Mouse (Mus musculus) brain, embryonic 14.5 days (tissue): ENCODE measurements around the gene Srd5a1.

ENCODE experiments used
- CTCF ChIP-seq: fragments of 200-500 bp; IDR thresholded peaks from 2 replicates; pipeline ENCODE4 v1.5.1; 2012; ENCODE audit warnings: inconsistent platforms, mild to moderate bottlenecking, moderate library complexity, borderline replicate concordance; ENCODE audit not compliant: insufficient read depth, insufficient read length; ENCODE audit errors: extremely low read depth
- POLR2A ChIP-seq: fragments of 200-500 bp; IDR thresholded peaks from 2 replicates; pipeline ENCODE4 v1.6.1; 2012; ENCODE audit warnings: mild to moderate bottlenecking, inconsistent platforms, borderline replicate concordance; ENCODE audit not compliant: poor library complexity, insufficient read depth, insufficient read length, severe bottlenecking; ENCODE audit errors: extremely low read depth

DNA sequence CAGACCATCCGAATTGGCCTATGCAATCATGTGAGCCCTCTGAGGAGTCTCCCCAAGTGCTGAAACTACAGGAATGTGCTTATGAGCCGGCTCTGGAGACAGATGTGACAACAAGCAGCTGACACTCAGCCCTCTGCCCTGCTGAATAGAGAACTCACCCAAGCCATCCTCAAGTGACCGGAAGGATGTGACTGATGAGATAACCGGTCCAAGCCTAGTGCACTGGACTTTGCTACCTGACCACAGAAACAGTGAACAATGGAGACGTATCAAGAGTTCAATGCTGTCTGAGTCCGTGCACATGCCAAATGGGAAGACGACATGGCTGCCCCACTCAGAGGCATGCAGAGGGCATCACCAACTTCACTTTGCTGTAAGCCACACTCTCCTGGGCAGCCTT lies 82.7 kb downstream of the Srd5a1 start:
- no peak for TF ChIP-seq CTCF
- no peak for TF ChIP-seq POLR2A
